Mouse (Mus musculus) lung, adult 2 months (tissue): ENCODE results near the gene Igf2bp1.

Experiments
- CTCF ChIP-seq: fragments of 200-500 bp; IDR thresholded peaks from 2 replicates; pipeline ENCODE4 v1.5.1; 2011; ENCODE audit warnings: mild to moderate bottlenecking, low read length, control low read depth; ENCODE audit not compliant: insufficient read depth
- POLR2A ChIP-seq: fragments of 200-500 bp; IDR thresholded peaks from 2 replicates; pipeline ENCODE4 v1.6.1; 2011; ENCODE audit warnings: low read depth, mild to moderate bottlenecking, control low read depth, low read length, borderline replicate concordance; ENCODE audit errors: extremely low read depth

- TF ChIP-seq POLR2A = no peak
- no peak for TF ChIP-seq CTCF
Observed at GRCm38 (mm10) chr11:96028130-96028529, 22.4 kb upstream of the Igf2bp1 start.
